Mouse (Mus musculus) natural killer cell, adult 2 months (primary cell): ENCODE results near the gene Npc1l1.

Source experiments
- DNase-seq, 2 experiments: peaks; one replicate each; pipeline ENCODE4 v3.0.0; 2022; ENCODE audit warnings: low spot score in 2 of 2

Npc1l1 gene

GRCm38 (mm10) chr11:6163706-6164105, 66.2 kb downstream of the Npc1l1 start:
- no peak for DNase-seq

DNA sequence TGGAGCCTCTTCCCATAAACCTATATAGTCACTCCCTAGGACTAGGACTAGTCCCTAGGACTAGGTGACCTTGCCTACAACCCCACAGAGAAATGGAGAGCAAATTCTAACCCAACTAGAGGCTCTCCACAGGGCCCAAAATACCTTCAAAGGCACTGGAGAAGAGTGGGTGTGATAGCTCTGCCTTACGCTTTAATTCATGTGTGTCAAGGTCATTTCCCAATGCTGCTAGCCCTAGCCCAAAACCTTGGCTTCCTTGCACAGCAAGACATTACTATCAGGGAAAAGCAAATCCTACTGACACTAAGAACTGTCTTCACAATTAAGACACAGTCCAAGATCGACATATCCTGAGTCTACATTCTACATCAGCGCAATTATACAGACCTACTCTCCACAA, 66.9 kb downstream of the Npc1l1 start:
- DNase-seq, result no peak

DNA sequence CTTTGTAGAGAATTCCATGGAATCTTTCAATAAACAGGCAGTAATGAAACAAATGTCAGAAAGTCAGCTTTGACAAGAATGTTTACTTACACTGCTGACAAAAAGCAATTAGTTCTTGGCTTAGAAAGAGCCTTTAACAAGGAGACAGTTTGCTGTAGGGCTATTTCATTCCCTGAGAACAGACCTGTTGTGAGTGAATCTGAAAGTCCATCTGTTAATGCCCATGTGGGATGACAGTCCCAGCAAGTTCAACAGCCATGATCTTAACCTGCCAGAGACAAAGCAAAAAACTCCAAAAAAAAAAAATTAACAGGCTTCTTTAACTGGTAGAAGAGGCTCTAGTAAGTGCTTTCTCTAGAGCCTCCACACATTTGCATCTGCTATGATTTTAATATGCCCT, 68.4 kb downstream of the Npc1l1 start:
- no peak for DNase-seq
